Mouse (Mus musculus) midbrain, embryonic 16.5 days (tissue): Measurements from ENCODE around the gene Camkk2. TPM values are rescaled to one million over a fixed set of nuclear protein-coding genes. Genes with fewer than 3 reads are reported as not detected.

Experiments
- ATAC-seq: fragments of 200-750 bp; cut with Nextera tagmentation; 2 replicates; pipeline ENCODE4 v1.8.0; 2017; ENCODE audit warnings: moderate TSS enrichment
- H3K27ac ChIP-seq: fragments of 300-500 bp; sonication (generic); 2 replicates; pipeline ENCODE4 v1.5.1; 2014; ENCODE audit warnings: mild to moderate bottlenecking, low read length, mixed read lengths
- H3K27me3 ChIP-seq: fragments of 300-500 bp; sonication (generic); 2 replicates; pipeline ENCODE4 v1.6.1; 2014; ENCODE audit warnings: low read depth, low read length, mixed read lengths; ENCODE audit not compliant: control insufficient read depth, insufficient read depth
- H3K36me3 ChIP-seq: fragments of 300-500 bp; sonication (generic); 2 replicates; pipeline ENCODE4 v1.6.1; 2014; ENCODE audit warnings: mild to moderate bottlenecking, low read length, moderate library complexity, mixed read lengths; ENCODE audit not compliant: control insufficient read depth, insufficient read depth
- H3K4me1 ChIP-seq: fragments of 300-500 bp; sonication (generic); 2 replicates; pipeline ENCODE4 v1.6.1; 2014; ENCODE audit warnings: mild to moderate bottlenecking, low read length, mixed read lengths; ENCODE audit not compliant: control insufficient read depth, insufficient read depth
- H3K4me2 ChIP-seq: fragments of 300-500 bp; sonication (generic); 2 replicates; pipeline ENCODE4 v1.6.1; 2014; ENCODE audit warnings: mild to moderate bottlenecking, low read length, mixed read lengths
- H3K4me3 ChIP-seq: fragments of 300-500 bp; sonication (generic); 2 replicates; pipeline ENCODE4 v1.5.1; 2014; ENCODE audit warnings: low read depth, mild to moderate bottlenecking, low read length, moderate library complexity, mixed read lengths
- H3K9ac ChIP-seq: fragments of 300-500 bp; sonication (generic); 2 replicates; pipeline ENCODE4 v1.6.1; 2014; ENCODE audit warnings: low read depth, low read length, mixed read lengths
- H3K9me3 ChIP-seq: fragments of 300-500 bp; sonication (generic); replicated peaks from 2 replicates; pipeline ENCODE4 v1.6.1; 2014; ENCODE audit warnings: mild to moderate bottlenecking, low read length, mixed read lengths; ENCODE audit not compliant: control insufficient read depth, poor library complexity, severe bottlenecking
- WGBS: fragments of 180-500 bp; shearing (Covaris S2); extraction: QIAGEN DNeasy Blood & Tissue Kit; methylation state at CpG from one replicate; pipeline ENCODE4 v1.1.7; 2014; 5-methylcytosine and 5-hydroxymethylcytosine counted together
- polyA plus RNA-seq: library from polyadenylated mRNA; unstranded; fragments of >200 nt; fragmentation: Nextera tagmentation; extraction: Ambion mirVana; gene quantifications from 2 replicates; pipeline ENCODE4 v1.2.1, GENCODE M21; 2015

Camkk2 gene
- polyA plus RNA-seq, 1 experiment from 2014 or later, result 69.5 TPM

DNA sequence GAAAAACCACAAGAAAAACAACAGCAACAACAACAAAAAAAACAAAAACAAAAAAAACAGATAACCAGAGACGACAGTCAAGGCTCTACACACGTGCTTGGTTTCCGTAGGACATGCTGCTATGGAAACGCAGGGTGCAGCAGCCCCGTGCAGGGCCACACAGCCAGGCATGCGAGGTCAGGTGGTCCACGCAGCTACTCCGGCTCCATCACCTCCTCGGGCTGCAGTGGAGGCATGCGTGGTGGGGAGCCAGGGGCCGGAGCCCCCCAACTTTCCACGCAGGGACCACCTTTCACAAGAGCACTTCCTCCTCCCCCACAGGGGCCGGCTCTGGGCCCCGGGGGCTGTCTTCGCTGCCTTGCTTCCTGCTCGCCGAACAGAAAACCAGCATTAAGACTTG lies 45.3 kb downstream of the Camkk2 start:
- Histone ChIP-seq H3K9ac (no peak overlapping the region), H3K27me3 (no peaks in the 10 kb centered on the region), H3K4me1 (no peaks in the 10 kb centered on the region), H3K36me3 (no peaks in the 10 kb centered on the region; the same call in 1 of the 2 replicates), H3K27ac (no peak overlapping the region), H3K4me2 (no peak overlapping the region), H3K9me3 (no peaks in the 10 kb centered on the region), H3K4me3 (no peak overlapping the region)
- ATAC-seq, result no peak
- 67% methylated on average over 17 of the region's 17 CpGs for WGBS

GRCm38 (mm10) chr5:122731991-122732673 lies 47.1 kb downstream of the Camkk2 start:
- no peak for ATAC-seq
- H3K4me3 ChIP-seq, result no peak overlapping the region
- no peaks in the 10 kb centered on the region; the same call in 1 of the 2 replicates for H3K36me3 ChIP-seq
- no peak overlapping the region for H3K4me2 ChIP-seq
- WGBS, result 73% methylated on average over 15 of the region's 15 CpGs
- no peaks in the 10 kb centered on the region for H3K9me3 ChIP-seq
- no peaks in the 10 kb centered on the region for H3K27me3 ChIP-seq
- H3K9ac ChIP-seq, result no peak overlapping the region
- H3K4me1 ChIP-seq, result no peaks in the 10 kb centered on the region
- H3K27ac ChIP-seq, result no peak overlapping the region

- Histone ChIP-seq H3K27ac (no peak overlapping the region), H3K9ac (no peak overlapping the region), H3K27me3 (no peaks in the 10 kb centered on the region), H3K36me3 (no peaks in the 10 kb centered on the region), H3K4me2 (no peak overlapping the region), H3K9me3 (no peaks in the 10 kb centered on the region), H3K4me3 (no peak overlapping the region), H3K4me1 (no peaks in the 10 kb centered on the region)
- WGBS, result 68% methylated on average over 8 of the region's 8 CpGs
- ATAC-seq, result no peak
These were observed 47.9 kb downstream of the Camkk2 start for GRCm38 (mm10) chr5:122731321-122731720.

DNA sequence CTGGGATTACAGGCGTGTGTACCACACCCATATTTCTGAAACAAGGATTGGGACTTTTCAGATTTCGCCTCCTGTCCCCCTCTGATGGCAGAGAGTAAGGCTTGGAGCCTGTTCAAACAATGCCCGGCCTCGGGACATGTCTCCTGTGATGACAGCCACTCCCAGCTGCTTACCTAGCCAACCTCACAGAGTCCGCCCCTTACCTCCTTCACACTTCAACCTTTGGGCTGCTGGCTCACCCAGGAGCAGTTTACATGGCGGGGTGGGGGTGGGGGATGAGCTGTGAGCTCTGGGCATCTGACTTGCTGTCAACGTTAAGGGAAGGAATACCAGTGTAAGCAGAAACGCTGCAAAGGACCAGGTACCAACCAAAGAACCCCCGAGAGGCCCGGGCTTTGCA lies 48.4 kb downstream of the Camkk2 start:
- WGBS, result 90% methylated on average over 10 of the region's 10 CpGs
- Histone ChIP-seq H3K9me3 (no peaks in the 10 kb centered on the region), H3K36me3 (no peaks in the 10 kb centered on the region), H3K4me1 (no peaks in the 10 kb centered on the region; the same call in 1 of the 2 replicates), H3K9ac (no peak overlapping the region), H3K27ac (no peak overlapping the region), H3K4me3 (no peak overlapping the region), H3K27me3 (no peaks in the 10 kb centered on the region), H3K4me2 (no peak overlapping the region)
- no peak for ATAC-seq

DNA sequence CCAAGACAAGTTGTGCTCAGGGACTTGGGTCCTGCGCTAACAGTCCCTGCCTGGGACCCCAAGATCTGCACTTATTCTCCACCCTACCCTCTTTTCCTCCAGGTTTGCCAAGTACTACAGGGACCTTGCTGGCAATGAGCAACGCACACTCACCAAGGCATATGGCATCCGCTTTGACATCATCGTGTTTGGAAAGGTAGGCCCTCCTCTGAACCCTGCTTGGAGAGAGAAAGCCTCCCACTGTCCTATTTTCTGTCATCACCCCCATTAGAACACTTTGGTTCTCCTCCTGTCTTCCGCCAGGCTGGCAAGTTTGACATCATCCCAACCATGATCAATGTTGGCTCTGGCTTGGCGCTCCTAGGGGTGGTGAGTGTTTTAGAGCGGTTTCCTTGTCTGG lies 52.1 kb downstream of the Camkk2 start:
- WGBS, result 94% methylated on average over 7 of the region's 7 CpGs

GRCm38 (mm10) chr5:122726595-122726994 lies 52.6 kb downstream of the Camkk2 start:
- Histone ChIP-seq H3K4me3 (no peak overlapping the region), H3K36me3 (no peaks in the 10 kb centered on the region), H3K27ac (no peak overlapping the region), H3K27me3 (no peaks in the 10 kb centered on the region), H3K9ac (no peak overlapping the region), H3K4me2 (no peak overlapping the region), H3K9me3 (no peaks in the 10 kb centered on the region), H3K4me1 (no peaks in the 10 kb centered on the region; the same call in 1 of the 2 replicates)
- no peak for ATAC-seq
- 89% methylated on average over 5 of the region's 5 CpGs for WGBS

More for the DNA sequence above, 52.1 kb downstream of the Camkk2 start:
- H3K9me3 ChIP-seq, result no peaks in the 10 kb centered on the region
- H3K4me3 ChIP-seq, result no peak overlapping the region
- ATAC-seq, result no peak
- no peak overlapping the region for H3K9ac ChIP-seq
- H3K27me3 ChIP-seq, result no peaks in the 10 kb centered on the region
- no peaks in the 10 kb centered on the region; the same call in 1 of the 2 replicates for H3K4me1 ChIP-seq
- no peaks in the 10 kb centered on the region for H3K36me3 ChIP-seq
- H3K4me2 ChIP-seq, result no peak overlapping the region
- no peak overlapping the region for H3K27ac ChIP-seq

GRCm38 (mm10) chr5:122726068-122726467 lies 53.1 kb downstream of the Camkk2 start:
- no peak overlapping the region for H3K4me2 ChIP-seq
- 24% methylated on average over 7 of the region's 7 CpGs for WGBS
- ATAC-seq, result peak; percentile 51; the same call in 1 of the 2 replicates

DNA sequence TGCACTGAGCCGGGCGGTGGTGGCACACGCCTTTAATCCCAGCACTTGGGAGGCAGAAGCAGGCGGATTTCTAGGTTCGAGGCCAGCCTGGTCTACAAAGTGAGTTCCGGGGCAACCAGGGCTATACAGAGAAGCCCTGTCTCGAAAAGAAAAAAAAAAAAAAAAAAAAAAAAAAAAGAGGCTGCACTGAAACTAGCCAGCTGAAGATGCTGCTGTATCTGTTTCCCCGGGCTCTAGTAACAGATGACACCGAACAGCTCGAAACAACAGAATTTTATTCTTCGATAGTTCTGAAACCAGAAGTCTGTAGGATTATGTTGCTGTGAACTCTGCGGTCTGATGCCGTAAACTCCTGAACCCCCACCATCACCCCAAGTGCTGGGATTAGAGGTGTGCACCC lies 53.8 kb downstream of the Camkk2 start:
- Histone ChIP-seq H3K9ac (no peak overlapping the region), H3K27ac (no peak overlapping the region), H3K4me1 (no peaks in the 10 kb centered on the region; the same call in 1 of the 2 replicates), H3K27me3 (no peaks in the 10 kb centered on the region), H3K36me3 (no peaks in the 10 kb centered on the region), H3K4me3 (no peak overlapping the region), H3K4me2 (no peak overlapping the region), H3K9me3 (no peaks in the 10 kb centered on the region)
- ATAC-seq, result no peak
- WGBS, result 92% methylated on average over 13 of the region's 13 CpGs

More at GRCm38 (mm10) chr5:122726068-122726467, 53.1 kb downstream of the Camkk2 start:
- Histone ChIP-seq H3K4me3 (no peak overlapping the region), H3K36me3 (no peaks in the 10 kb centered on the region), H3K27ac (no peak overlapping the region), H3K27me3 (no peaks in the 10 kb centered on the region), H3K9me3 (no peaks in the 10 kb centered on the region), H3K9ac (no peak overlapping the region), H3K4me1 (no peaks in the 10 kb centered on the region; the same call in 1 of the 2 replicates)

DNA sequence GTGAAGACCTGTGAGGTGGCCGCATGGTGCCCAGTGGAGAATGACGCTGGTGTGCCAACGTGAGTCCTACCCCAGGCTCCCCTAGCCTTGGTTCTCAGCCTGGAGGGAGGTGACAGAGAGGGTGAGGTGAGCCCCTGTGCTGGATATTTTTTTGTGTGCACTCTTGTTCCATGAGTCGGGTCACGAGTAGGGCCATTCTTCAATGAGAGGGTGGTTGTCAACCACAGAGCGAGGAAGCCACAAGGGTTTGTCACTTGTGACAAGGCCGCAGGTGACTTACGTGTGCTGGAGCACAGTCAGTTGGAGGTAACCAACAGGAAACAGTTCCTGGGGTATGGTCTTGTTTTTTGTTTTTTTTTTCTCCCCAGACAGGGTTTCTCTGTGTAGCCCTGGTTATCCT lies 60.0 kb downstream of the Camkk2 start:
- no peak overlapping the region for H3K9ac ChIP-seq
- no peak overlapping the region for H3K4me2 ChIP-seq
- ATAC-seq, result no peak
- no peaks in the 10 kb centered on the region for H3K9me3 ChIP-seq
- no peak overlapping the region for H3K27ac ChIP-seq
- WGBS, result 95% methylated on average over 8 of the region's 8 CpGs
- no peak overlapping the region for H3K4me3 ChIP-seq
- no peaks in the 10 kb centered on the region for H3K36me3 ChIP-seq
- H3K27me3 ChIP-seq, result no peaks in the 10 kb centered on the region
- no peaks in the 10 kb centered on the region for H3K4me1 ChIP-seq
